ENCODE assay signal across 13 mouse cellular contexts in genomic region chr10:9897852-9898251, GRCm38 (mm10). TPM values are rescaled to one million over a fixed set of nuclear protein-coding genes. Genes with fewer than 3 reads are reported as not detected.
DNase-seq lines count a peak whose midpoint lies in the region; ATAC-seq and TF ChIP-seq lines count a peak whose summit lies in the region.
"Had no signal": no experiment of that assay in that cellular context is flagged by ENCODE, and none has a peak within 500 bp of the region (broad histone marks: within the 10 kb centered on the region; RNA-seq: fewer than 3 reads in every experiment).

No protein-coding gene starts in this region.

- no peak overlapping the region for H3K4me2 ChIP-seq in heart, embryonic 11.5 days
- H3K4me2 ChIP-seq in lung, postnatal 0 days (replicated peaks; ENCODE audit: low read depth, low read length), result no peak overlapping the region

- no peak for ATAC-seq in heart, embryonic 11.5 days (replicated peaks; ENCODE audit: insufficient number of reproducible peaks, low FRiP score, low TSS enrichment)
- no peak for ATAC-seq in lung, postnatal 0 days
- no peak for ATAC-seq in granulocyte monocyte progenitor cell, adult 5-6 weeks (replicated peaks; ENCODE audit: poor library complexity, severe bottlenecking)

- TF ChIP-seq EP300 in lung, postnatal 0 days (IDR thresholded peaks at IDR 0.05), result no peak

- no peak overlapping the region for H3K27ac ChIP-seq in heart, embryonic 11.5 days (ENCODE audit: low read depth, low read length)
- peak overlapping the region; percentile 68 for H3K27ac ChIP-seq in macrophage
- no peak overlapping the region for H3K27ac ChIP-seq in lung, postnatal 0 days (ENCODE audit: low read length)
- H3K27ac ChIP-seq: limb, embryonic 13.5 days had no signal

- H3K79me2 ChIP-seq in macrophage (ENCODE audit: inconsistent target), result peaks cover 77% of the 10 kb centered on the region

- no peaks in the 10 kb centered on the region for H3K36me3 ChIP-seq in heart, embryonic 11.5 days (ENCODE audit: control insufficient read depth, insufficient read depth, low read length)
- no peaks in the 10 kb centered on the region for H3K36me3 ChIP-seq in macrophage (ENCODE audit: inconsistent target)
- H3K36me3 ChIP-seq in lung, postnatal 0 days (ENCODE audit: insufficient read depth, low read length), result no peaks in the 10 kb centered on the region

- H3K4me1 ChIP-seq in heart, embryonic 11.5 days (ENCODE audit: control insufficient read depth, insufficient read depth, low read length), result peaks cover 2% of the 10 kb centered on the region; the same call in 1 of the 2 replicates
- peaks cover 5% of the 10 kb centered on the region; the same call in 1 of the 2 replicates for H3K4me1 ChIP-seq in lung, postnatal 0 days (ENCODE audit: insufficient read depth, low read depth, low read length)

- TF ChIP-seq CTCF in lung, postnatal 0 days (IDR thresholded peaks at IDR 0.05), result no peak

- no peaks in the 10 kb centered on the region for H3K27me3 ChIP-seq in heart, embryonic 11.5 days (ENCODE audit: control insufficient read depth, insufficient read depth, low read length)
- H3K27me3 ChIP-seq in lung, postnatal 0 days (replicated peaks; ENCODE audit: insufficient read depth, low read length), result no peaks in the 10 kb centered on the region
- H3K27me3 ChIP-seq: limb, embryonic 13.5 days had no signal

- peak; percentile 67 for DNase-seq in heart, adult 11 months
- peak; percentile 15 for DNase-seq in retina, embryonic 14.5 days (ENCODE audit: low spot score)
- no peak for DNase-seq in retina, postnatal 1 day
- no peak for DNase-seq in adrenal gland, postnatal 10 days
- DNase-seq in lung, postnatal 0 days (ENCODE audit: low spot score), result no peak
- DNase-seq: B cell, adult 2 months; cerebellum, postnatal 14 days; lung, postnatal 36 days; right cerebral cortex, postnatal 14 days had no signal

- H3K4me3 ChIP-seq in heart, embryonic 11.5 days (ENCODE audit: low read depth, low read length), result no peak overlapping the region
- peak overlapping the region; percentile 73; the same call in 1 of the 2 replicates for H3K4me3 ChIP-seq in macrophage (ENCODE audit: inconsistent target)
- H3K4me3 ChIP-seq in lung, postnatal 0 days (ENCODE audit: low read depth, low read length), result no peak overlapping the region
- H3K4me3 ChIP-seq: limb, embryonic 13.5 days had no signal

- no peak overlapping the region for H3K9ac ChIP-seq in heart, embryonic 11.5 days (ENCODE audit: low read depth, low read length)
- H3K9ac ChIP-seq in lung, postnatal 0 days (replicated peaks; ENCODE audit: low read depth), result no peak overlapping the region
- H3K9ac ChIP-seq: limb, embryonic 13.5 days had no signal

- no peaks in the 10 kb centered on the region for H3K9me3 ChIP-seq in heart, embryonic 11.5 days (replicated peaks; ENCODE audit: control insufficient read depth, low read length)
- no peaks in the 10 kb centered on the region for H3K9me3 ChIP-seq in lung, postnatal 0 days (ENCODE audit: low read length)
- H3K9me3 ChIP-seq: limb, embryonic 13.5 days had no signal

- 75% methylated on average over 5 of the region's 5 CpGs for WGBS in heart, embryonic 11.5 days (ENCODE audit: insufficient replicate concordance)
- WGBS in macrophage (ENCODE audit: missing documents), result 72% methylated on average over 5 of the region's 5 CpGs
- WGBS in lung, postnatal 0 days, result 86% methylated on average over 5 of the region's 5 CpGs

RNA-seq across cellular contexts. Expression of gene Stxbp5, which starts 3.0 kb away (rescaled TPM):
- 4.9 and 5.5 TPM in 2 replicates for polyA plus RNA-seq in heart, embryonic 11.5 days (2014; fragmentation: Nextera tagmentation; extraction: Ambion mirVana)
- 100 to 1,000 TPM; 115 to 676 (median 316) TPM for total RNA-seq in macrophage (2018; cell fraction: chromatin; rRNA removed)
- total RNA-seq in macrophage (2018; cell fraction: cytosol; rRNA removed), result 100 to 1,000 TPM in 3 of 26 experiments, 10 to 100 TPM in 23; 44.1 to 107 (median 65.4) TPM
- 100 to 1,000 TPM in 21 of 26 experiments, 10 to 100 TPM in 5; 75.8 to 438 (median 173) TPM for total RNA-seq in macrophage (2018; cell fraction: nucleus; rRNA removed)
- 45.1 to 61.9 TPM (median 56.5 TPM) in 3 replicates for polyA plus RNA-seq in macrophage (2018)
- 10 to 100 TPM; 18.4 to 27.5 TPM for total RNA-seq in adrenal gland, postnatal 10 days (2021)
- 3.0 and 3.1 TPM in 2 replicates for polyA plus RNA-seq in lung, postnatal 0 days (2015; fragmentation: Nextera tagmentation; extraction: Ambion mirVana)
- 55.8 and 62.7 TPM in 2 replicates for total RNA-seq in granulocyte monocyte progenitor cell, adult 5-6 weeks (2014; fragmentation: Nextera tagmentation)
- total RNA-seq in granulocyte monocyte progenitor cell, adult 5-6 weeks (2017), result 51.3 and 55.9 TPM in 2 replicates

Comparison
In these comparisons a context has a peak if more than half of its experiments do, and no peak if none do; other contexts are left out.
1. DNase-seq: peak in heart, adult 11 months (single experiment) and retina, embryonic 14.5 days (single experiment); none in retina, postnatal 1 day (single experiment), adrenal gland, postnatal 10 days (single experiment) and lung, postnatal 0 days (single experiment).